ENCODE assay signal across 17 mouse cellular contexts in genomic region chr11:32268952-32269351, GRCm38 (mm10). TPM values are rescaled to one million over a fixed set of nuclear protein-coding genes. Genes with fewer than 3 reads are reported as not detected.
A peak's percentile ranks its signal among the peaks of the same experiment; 100 is the strongest.
DNase-seq lines count a peak whose midpoint lies in the region; ATAC-seq lines count a peak whose summit lies in the region.
"Had no signal": no experiment of that assay in that cellular context is flagged by ENCODE, and none has a peak within 500 bp of the region (broad histone marks: within the 10 kb centered on the region; RNA-seq: fewer than 3 reads in every experiment).

No protein-coding gene starts in this region.

- ATAC-seq in heart, embryonic 13.5 days (ENCODE audit: extremely low read depth, insufficient number of reproducible peaks, low FRiP score, low TSS enrichment), result peak; percentile 61; the same call in 1 of the 2 replicates
- ATAC-seq in liver, embryonic 12.5 days, result peak; percentile 91

- WGBS in heart, embryonic 13.5 days, result 58% methylated on average over 5 of the region's 5 CpGs
- WGBS in liver, embryonic 12.5 days (ENCODE audit: insufficient replicate concordance), result 27% methylated on average over 5 of the region's 5 CpGs

- no peaks in the 10 kb centered on the region for H3K9me3 ChIP-seq in heart, embryonic 13.5 days
- H3K9me3 ChIP-seq in liver, embryonic 12.5 days (replicated peaks), result no peaks in the 10 kb centered on the region
- H3K9me3 ChIP-seq: kidney, embryonic 15.5 days; limb, embryonic 12.5 days; neural tube, embryonic 13.5 days had no signal

- no peak for DNase-seq in heart, adult 18-20 months
- DNase-seq in c-Kit-negative CD71-positive TER-119-positive erythroid progenitor cells, embryonic 14.5 days (ENCODE audit: low read depth, low spot score), result peak; percentile 82
- peak; percentile 78 to 81 for DNase-seq in spleen, postnatal 4 days (ENCODE audit: low spot score in 2 of 2)
- DNase-seq in right cerebral cortex, postnatal 25 days, result no peak
- DNase-seq in gastrocnemius, postnatal 4 days (ENCODE audit: low spot score in 2 of 2), result no peak
- DNase-seq: adrenal gland, postnatal 14 days; gastrocnemius, postnatal 36 days; heart, postnatal 4 days; thymus, adult 18-20 months had no signal

- peaks cover 23% of the 10 kb centered on the region for H3K4me1 ChIP-seq in heart, embryonic 13.5 days
- H3K4me1 ChIP-seq in liver, embryonic 12.5 days, result peaks cover 84% of the 10 kb centered on the region

- no peaks in the 10 kb centered on the region for H3K36me3 ChIP-seq in heart, embryonic 13.5 days
- H3K36me3 ChIP-seq in liver, embryonic 12.5 days, result peaks cover 7% of the 10 kb centered on the region; the same call in 1 of the 2 replicates
- H3K36me3 ChIP-seq: kidney, embryonic 15.5 days; limb, embryonic 12.5 days; neural tube, embryonic 13.5 days had no signal

- no peak overlapping the region for H3K4me3 ChIP-seq in heart, embryonic 13.5 days
- peak overlapping the region; percentile 81 for H3K4me3 ChIP-seq in liver, embryonic 12.5 days
- H3K4me3 ChIP-seq: kidney, embryonic 15.5 days; left cerebral cortex, adult 2 months; limb, embryonic 12.5 days; neural tube, embryonic 13.5 days had no signal

- H3K9ac ChIP-seq in heart, embryonic 13.5 days, result peak overlapping the region; percentile 97; the same call in 1 of the 2 replicates
- peak overlapping the region; percentile 99 for H3K9ac ChIP-seq in liver, embryonic 12.5 days
- H3K9ac ChIP-seq: kidney, embryonic 15.5 days; limb, embryonic 12.5 days had no signal

- H3K27me3 ChIP-seq in heart, embryonic 13.5 days (replicated peaks), result 0 out of 2 replicates have a peak, but pooled peaks cover 4% of the 10 kb centered on the region
- peaks cover 5% of the 10 kb centered on the region; the same call in 1 of the 2 replicates for H3K27me3 ChIP-seq in liver, embryonic 12.5 days (replicated peaks)
- H3K27me3 ChIP-seq: limb, embryonic 12.5 days had no signal

- H3K27ac ChIP-seq in heart, embryonic 13.5 days (replicated peaks), result peak overlapping the region; percentile 93
- H3K27ac ChIP-seq in liver, embryonic 12.5 days, result peak overlapping the region; percentile 99
- H3K27ac ChIP-seq: kidney, embryonic 15.5 days; left cerebral cortex, adult 2 months; limb, embryonic 12.5 days; neural tube, embryonic 13.5 days had no signal

- peak overlapping the region; percentile 79 for H3K4me2 ChIP-seq in heart, embryonic 13.5 days
- H3K4me2 ChIP-seq in liver, embryonic 12.5 days, result peak overlapping the region; percentile 81
- H3K4me2 ChIP-seq: kidney, embryonic 15.5 days; limb, embryonic 12.5 days; neural tube, embryonic 13.5 days had no signal

RNA-seq across cellular contexts. Expression of gene Nprl3, which starts 1.4 kb away (rescaled TPM):
- polyA plus RNA-seq in heart, embryonic 13.5 days (2015; fragmentation: Nextera tagmentation; extraction: Ambion mirVana), result 33.4 and 34.9 TPM in 2 replicates
- 10 to 100 TPM; 22.6 to 28.5 TPM for total RNA-seq in heart, adult 18-20 months (2021)
- 34.6 and 39.1 TPM in 2 replicates for polyA plus RNA-seq in liver, embryonic 12.5 days (2016; fragmentation: Nextera tagmentation; extraction: Ambion mirVana)
- total RNA-seq in gastrocnemius, postnatal 4 days (2021), result 10 to 100 TPM; 26.1 to 33.5 TPM

RNA-seq across cellular contexts. Expression of gene Hba-x, which starts 7.2 kb away (rescaled TPM):
- 2,385 and 4,851 TPM in 2 replicates for polyA plus RNA-seq in heart, embryonic 13.5 days (2015; fragmentation: Nextera tagmentation; extraction: Ambion mirVana)
- not detected for total RNA-seq in heart, adult 18-20 months (2021)
- 1,859 and 1,982 TPM in 2 replicates for polyA plus RNA-seq in liver, embryonic 12.5 days (2016; fragmentation: Nextera tagmentation; extraction: Ambion mirVana)
- total RNA-seq in gastrocnemius, postnatal 4 days (2021), result not detected
- total RNA-seq: adrenal gland, postnatal 14 days; gastrocnemius, postnatal 36 days; layer of hippocampus, adult 8-10 months; left cerebral cortex, adult 2 months; megakaryocyte, adult 5-6 weeks had no signal

RNA-seq across cellular contexts. Expression of gene Hba-a1, which starts 14.4 kb away (rescaled TPM):
- 17,648 and 28,254 TPM in 2 replicates for polyA plus RNA-seq in heart, embryonic 13.5 days (2015; fragmentation: Nextera tagmentation; extraction: Ambion mirVana)
- total RNA-seq in heart, adult 18-20 months (2021), result 1,000 to 10,000 TPM; 7,280 to 8,683 TPM
- 52,845 and 54,272 TPM in 2 replicates for polyA plus RNA-seq in liver, embryonic 12.5 days (2016; fragmentation: Nextera tagmentation; extraction: Ambion mirVana)
- 100 to 1,000 TPM; 293 to 605 TPM for total RNA-seq in gastrocnemius, postnatal 4 days (2021)

RNA-seq across cellular contexts. Expression of gene Hbq1b, which starts 17.8 kb away (rescaled TPM):
- polyA plus RNA-seq in heart, embryonic 13.5 days (2015; fragmentation: Nextera tagmentation; extraction: Ambion mirVana), result 9.6 and 10.0 TPM in 2 replicates
- 1 to 10 TPM in 1 of 2 experiments, not detected in 1; 1.4 TPM for total RNA-seq in heart, adult 18-20 months (2021)
- polyA plus RNA-seq in liver, embryonic 12.5 days (2016; fragmentation: Nextera tagmentation; extraction: Ambion mirVana), result 116 and 122 TPM in 2 replicates
- not detected for total RNA-seq in gastrocnemius, postnatal 4 days (2021)
- total RNA-seq: gastrocnemius, postnatal 36 days; left cerebral cortex, adult 2 months; megakaryocyte, adult 5-6 weeks had no signal

RNA-seq across cellular contexts. Expression of gene Hba-a2, which starts 27.3 kb away (rescaled TPM):
- 42,363 and 67,294 TPM in 2 replicates for polyA plus RNA-seq in heart, embryonic 13.5 days (2015; fragmentation: Nextera tagmentation; extraction: Ambion mirVana)
- total RNA-seq in heart, adult 18-20 months (2021), result 1,000 to 10,000 TPM; 8,094 to 8,438 TPM
- polyA plus RNA-seq in liver, embryonic 12.5 days (2016; fragmentation: Nextera tagmentation; extraction: Ambion mirVana), result 121,851 and 123,321 TPM in 2 replicates
- 100 to 1,000 TPM; 211 to 422 TPM for total RNA-seq in gastrocnemius, postnatal 4 days (2021)

Comparison
In these comparisons a context has a peak if more than half of its experiments do, and no peak if none do; other contexts are left out.
1. DNase-seq: peak in c-Kit-negative CD71-positive TER-119-positive erythroid progenitor cells, embryonic 14.5 days (single experiment) and spleen, postnatal 4 days (2 of 2); none in heart, adult 18-20 months (0 of 2), right cerebral cortex, postnatal 25 days (single experiment) and gastrocnemius, postnatal 4 days (0 of 2).
2. RNA of gene Hba-a1, which starts 14.4 kb away (total RNA-seq): 7,280 to 8,683 TPM in heart, adult 18-20 months; 293 to 605 TPM in gastrocnemius, postnatal 4 days; every median in the first group is over 10 times any median in the second.